Mouse (Mus musculus) cerebellum, adult 2 months (tissue): Measurements from ENCODE around the gene Myo1b.

Experiments
- CTCF ChIP-seq: fragments of 200-500 bp; IDR thresholded peaks from 2 replicates; pipeline ENCODE4 v1.5.1; 2011; ENCODE audit warnings: low read depth, mild to moderate bottlenecking, control low read depth, low read length, moderate library complexity, borderline replicate concordance; ENCODE audit not compliant: insufficient read depth
- POLR2A ChIP-seq: fragments of 200-500 bp; IDR thresholded peaks from 2 replicates; pipeline ENCODE4 v1.6.1; 2011; ENCODE audit warnings: low read length, control low read depth, borderline replicate concordance; ENCODE audit not compliant: insufficient read depth

DNA sequence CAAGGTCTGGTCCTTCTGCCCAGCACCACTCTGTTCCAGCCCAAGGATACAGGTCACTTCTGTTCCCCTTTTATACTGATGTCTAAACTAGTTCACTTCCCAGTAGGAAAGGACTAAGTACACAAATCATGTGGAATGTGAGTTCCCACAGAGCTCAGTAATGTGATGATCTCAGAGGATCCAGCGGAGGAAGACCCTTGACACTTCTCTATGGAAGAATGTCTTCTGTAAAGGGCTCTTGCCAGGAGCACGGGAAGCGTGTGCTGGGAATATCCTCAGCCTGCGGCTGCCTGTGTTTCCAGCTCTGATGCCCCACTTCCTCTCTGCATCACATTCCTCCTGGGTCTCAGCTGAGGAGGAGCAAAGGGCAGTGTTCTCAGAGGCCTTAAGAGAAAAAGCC, 4.5 kb downstream of the Myo1b start:
- TF ChIP-seq CTCF (no peak), POLR2A (no peak)
